Mouse (Mus musculus) hindbrain, postnatal 0 days (tissue): ENCODE results near the gene Sh3pxd2b. TPM values are rescaled to one million over a fixed set of nuclear protein-coding genes. Genes with fewer than 3 reads are reported as not detected.

ENCODE experiments used
- ATAC-seq: fragments of 200-750 bp; cut with Nextera tagmentation; 2 replicates; pipeline ENCODE4 v1.8.0; 2017; ENCODE audit warnings: mild to moderate bottlenecking, moderate TSS enrichment, moderate library complexity
- DNase-seq: peaks from one replicate; pipeline ENCODE4 v3.0.0-alpha.2; 2015; ENCODE audit warnings: low spot score
- H3K27ac ChIP-seq: fragments of 300-500 bp; sonication (generic); 2 replicates; pipeline ENCODE4 v1.5.1; 2014; ENCODE audit warnings: mild to moderate bottlenecking
- H3K27me3 ChIP-seq: fragments of 300-500 bp; sonication (generic); 2 replicates; pipeline ENCODE4 v1.6.1; 2014; ENCODE audit warnings: low read length, mixed read lengths; ENCODE audit not compliant: insufficient read depth
- H3K36me3 ChIP-seq: fragments of 300-500 bp; sonication (generic); 2 replicates; pipeline ENCODE4 v1.6.1; 2014; ENCODE audit warnings: low read length, mixed read lengths; ENCODE audit not compliant: insufficient read depth
- H3K4me1 ChIP-seq: fragments of 300-500 bp; sonication (generic); 2 replicates; pipeline ENCODE4 v1.6.1; 2014; ENCODE audit warnings: antibody characterized with exemption, low read length, mixed read lengths; ENCODE audit not compliant: insufficient read depth
- H3K4me2 ChIP-seq: fragments of 300-500 bp; sonication (generic); 2 replicates; pipeline ENCODE4 v1.6.1; 2014; ENCODE audit warnings: low read depth, mild to moderate bottlenecking, low read length, moderate library complexity, mixed read lengths
- H3K4me3 ChIP-seq: fragments of 300-500 bp; sonication (generic); 2 replicates; pipeline ENCODE4 v1.5.1; 2014; ENCODE audit warnings: low read length
- H3K9ac ChIP-seq: fragments of 300-500 bp; sonication (generic); replicated peaks from 2 replicates; pipeline ENCODE4 v1.6.1; 2014; ENCODE audit warnings: mild to moderate bottlenecking, low read length, moderate library complexity, mixed read lengths
- H3K9me3 ChIP-seq: fragments of 300-500 bp; sonication (generic); 2 replicates; pipeline ENCODE4 v1.6.1; 2016; ENCODE audit warnings: low read length, mixed read lengths
- CTCF ChIP-seq: IDR thresholded peaks from 2 replicates; pipeline ENCODE4 v1.5.1; 2016; ENCODE audit warnings: antibody characterized with exemption, control low read depth, low read depth
- WGBS: fragments of 180-500 bp; shearing (Covaris S2); extraction: QIAGEN DNeasy Blood & Tissue Kit; methylation state at CpG from one replicate; pipeline ENCODE4 v1.1.7; 2014; 5-methylcytosine and 5-hydroxymethylcytosine counted together
- polyA plus RNA-seq: library from polyadenylated mRNA; unstranded; fragments of >200 nt; fragmentation: Nextera tagmentation; extraction: Ambion mirVana; gene quantifications from 2 replicates; pipeline ENCODE4 v1.2.1, GENCODE M21; 2015
- total RNA-seq: library from RNA; depleted of rRNA; stranded (reverse); fragments of >200 nt; gene quantifications from 2 replicates; pipeline ENCODE4 v1.2.3, GENCODE M21; 2014

Gene Sh3pxd2b
- total and polyA plus RNA-seq, 2 experiments from 2014 or later = 7.4 to 37.4 TPM

GRCm38 (mm10) chr11:32349284-32349953 is 1.8 kb downstream of the Sh3pxd2b start:
- Histone ChIP-seq H3K4me3 (peak overlapping the region; percentile 60), H3K27ac (peak overlapping the region; percentile 32; the same call in 1 of the 2 replicates), H3K9me3 (no peaks in the 10 kb centered on the region), H3K9ac (no peak overlapping the region; the same call in 1 of the 2 replicates), H3K36me3 (no peaks in the 10 kb centered on the region), H3K27me3 (no peaks in the 10 kb centered on the region), H3K4me1 (peaks cover 14% of the 10 kb centered on the region), H3K4me2 (peak overlapping the region; percentile 93)
- no peak for DNase-seq
- 0 out of 2 replicates have a peak, but pooled peaks have one; percentile 19 for ATAC-seq
- whole genome bisulfite sequencing = 54% methylated on average over 13 of the region's 13 CpGs
- TF ChIP-seq CTCF = no peak

GRCm38 (mm10) chr11:32352946-32353345 is 5.3 kb downstream of the Sh3pxd2b start:
- no peak for TF ChIP-seq CTCF
- no peaks in the 10 kb centered on the region for H3K27me3 ChIP-seq
- no peaks in the 10 kb centered on the region for H3K9me3 ChIP-seq
- H3K36me3 ChIP-seq = no peaks in the 10 kb centered on the region
- ATAC-seq (no peak), DNase-seq (no peak)
- H3K4me1 ChIP-seq = peaks cover 16% of the 10 kb centered on the region
- WGBS = 53% methylated on average over 6 of the region's 6 CpGs
- no peak overlapping the region for H3K4me3 ChIP-seq
- H3K4me2 ChIP-seq = no peak overlapping the region
- no peak overlapping the region for H3K27ac ChIP-seq
- H3K9ac ChIP-seq = no peak overlapping the region

GRCm38 (mm10) chr11:32355377-32355776 is 7.8 kb downstream of the Sh3pxd2b start:
- Histone ChIP-seq H3K4me3 (no peak overlapping the region), H3K27me3 (no peaks in the 10 kb centered on the region), H3K4me1 (peaks cover 9% of the 10 kb centered on the region), H3K36me3 (no peaks in the 10 kb centered on the region), H3K4me2 (no peak overlapping the region), H3K9ac (no peak overlapping the region), H3K9me3 (no peaks in the 10 kb centered on the region), H3K27ac (no peak overlapping the region)
- ATAC-seq (no peak), DNase-seq (no peak)
- TF ChIP-seq CTCF = no peak
- 72% methylated on average over 1 of the region's 1 CpGs for WGBS

DNA sequence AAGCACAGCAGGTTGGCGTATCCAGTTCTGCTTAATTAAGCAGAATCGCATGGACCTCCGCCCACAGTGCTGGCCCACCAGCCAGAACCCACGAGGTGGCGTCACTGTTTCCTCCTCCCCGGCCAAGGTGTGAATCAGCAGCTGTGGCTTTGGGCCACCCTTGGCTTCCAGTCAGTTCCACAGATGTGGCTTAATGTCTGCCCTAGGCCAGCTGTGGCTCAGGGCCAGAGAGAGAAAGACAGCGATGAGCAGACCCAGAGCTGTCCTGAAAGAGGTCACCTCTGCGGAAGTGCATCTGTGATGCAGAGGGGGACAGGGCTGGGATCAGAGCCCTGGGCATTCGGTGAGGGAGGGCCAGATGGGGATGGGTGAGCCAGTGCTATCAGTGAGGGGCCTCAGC is 10.1 kb downstream of the Sh3pxd2b start:
- H3K4me1 ChIP-seq = peaks cover 9% of the 10 kb centered on the region
- H3K36me3 ChIP-seq = no peaks in the 10 kb centered on the region
- no peak overlapping the region for H3K27ac ChIP-seq
- no peak overlapping the region for H3K4me3 ChIP-seq
- no peaks in the 10 kb centered on the region for H3K27me3 ChIP-seq
- H3K4me2 ChIP-seq = no peak overlapping the region
- DNase-seq (peak; percentile 57), ATAC-seq (peak; percentile 48)
- H3K9me3 ChIP-seq = no peaks in the 10 kb centered on the region
- TF ChIP-seq CTCF = no peak
- H3K9ac ChIP-seq = no peak overlapping the region
- 34% methylated on average over 9 of the region's 9 CpGs for WGBS

- Histone ChIP-seq H3K9me3 (no peaks in the 10 kb centered on the region), H3K27ac (no peak overlapping the region), H3K27me3 (no peaks in the 10 kb centered on the region), H3K4me1 (peaks cover 15% of the 10 kb centered on the region), H3K4me2 (no peak overlapping the region), H3K36me3 (no peaks in the 10 kb centered on the region), H3K4me3 (no peak overlapping the region), H3K9ac (no peak overlapping the region)
- ATAC-seq = no peak
- WGBS = 68% methylated on average over 6 of the region's 6 CpGs
- TF ChIP-seq CTCF = no peak
- DNase-seq = no peak
Measured at GRCm38 (mm10) chr11:32358399-32358798, 10.8 kb downstream of the Sh3pxd2b start.

GRCm38 (mm10) chr11:32359566-32359965 is 11.9 kb downstream of the Sh3pxd2b start:
- H3K4me1 ChIP-seq = peaks cover 24% of the 10 kb centered on the region
- WGBS = 62% methylated on average over 4 of the region's 4 CpGs
- no peak overlapping the region for H3K27ac ChIP-seq
- no peak overlapping the region for H3K9ac ChIP-seq
- ATAC-seq = no peak
- no peak for TF ChIP-seq CTCF
- no peaks in the 10 kb centered on the region for H3K9me3 ChIP-seq
- H3K27me3 ChIP-seq = no peaks in the 10 kb centered on the region
- no peak overlapping the region for H3K4me2 ChIP-seq
- DNase-seq = no peak
- H3K4me3 ChIP-seq = no peak overlapping the region
- no peaks in the 10 kb centered on the region for H3K36me3 ChIP-seq

- WGBS = 90% methylated on average over 9 of the region's 9 CpGs
- no peak for ATAC-seq
- H3K9ac ChIP-seq = no peak overlapping the region
- no peaks in the 10 kb centered on the region for H3K9me3 ChIP-seq
- H3K27ac ChIP-seq = no peak overlapping the region
- H3K4me3 ChIP-seq = no peak overlapping the region
- H3K4me1 ChIP-seq = peaks cover 26% of the 10 kb centered on the region
- TF ChIP-seq CTCF = no peak
- no peak for DNase-seq
- H3K4me2 ChIP-seq = no peak overlapping the region
- no peaks in the 10 kb centered on the region for H3K36me3 ChIP-seq
- H3K27me3 ChIP-seq = no peaks in the 10 kb centered on the region
Measured at GRCm38 (mm10) chr11:32361774-32362173, 14.2 kb downstream of the Sh3pxd2b start.
